Mouse (Mus musculus) CD8-positive naive resting alpha-beta T cell, adult 2 months (primary cell): Measurements from ENCODE around the gene Fchsd2.

ENCODE experiments used
- DNase-seq, 2 experiments: peaks; one replicate each; pipeline ENCODE4 v3.0.0; 2022; ENCODE audit warnings: low read depth in 2 of 2, low spot score in 2 of 2

The Fchsd2 gene

DNA sequence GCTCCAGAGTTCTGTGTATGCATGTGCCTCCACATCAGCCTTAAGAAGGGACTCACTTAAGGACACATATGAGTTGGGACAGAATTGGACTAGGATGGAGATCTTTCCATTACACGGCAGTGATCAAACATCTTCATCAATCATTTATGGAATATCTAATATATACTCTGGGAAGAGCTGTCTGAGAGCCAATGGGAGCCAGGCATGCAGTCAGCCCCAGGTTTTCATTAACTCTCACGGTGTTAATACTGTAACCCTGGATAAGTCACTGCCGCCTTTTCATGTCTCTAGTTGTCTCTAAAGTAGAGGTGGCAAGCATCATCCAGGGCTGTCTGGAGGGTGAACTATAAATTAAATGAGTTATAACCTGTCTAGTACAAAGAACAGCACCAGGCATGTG, 220.4 kb downstream of the Fchsd2 start:
- DNase-seq: no peak

DNA sequence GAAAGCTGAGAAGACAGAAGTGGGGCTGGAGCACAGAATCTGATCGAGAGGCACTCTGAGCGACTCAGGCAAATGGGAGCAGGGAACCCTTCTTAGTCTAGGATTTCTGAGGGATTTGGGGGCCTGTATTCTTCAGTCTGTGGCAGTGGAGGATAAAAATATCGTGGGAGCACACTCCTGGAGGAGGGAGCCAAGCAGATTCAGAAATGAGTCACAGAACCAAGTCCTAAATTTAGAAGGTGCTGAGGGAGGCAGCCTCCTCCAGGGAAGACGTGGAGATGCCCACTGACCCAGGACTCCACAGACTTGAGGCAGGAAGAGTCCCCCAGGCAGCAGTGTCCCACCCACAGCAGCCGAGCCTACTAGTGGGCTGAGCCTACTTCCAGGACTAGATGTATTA, 221.7 kb downstream of the Fchsd2 start:
- no peak for DNase-seq

DNA sequence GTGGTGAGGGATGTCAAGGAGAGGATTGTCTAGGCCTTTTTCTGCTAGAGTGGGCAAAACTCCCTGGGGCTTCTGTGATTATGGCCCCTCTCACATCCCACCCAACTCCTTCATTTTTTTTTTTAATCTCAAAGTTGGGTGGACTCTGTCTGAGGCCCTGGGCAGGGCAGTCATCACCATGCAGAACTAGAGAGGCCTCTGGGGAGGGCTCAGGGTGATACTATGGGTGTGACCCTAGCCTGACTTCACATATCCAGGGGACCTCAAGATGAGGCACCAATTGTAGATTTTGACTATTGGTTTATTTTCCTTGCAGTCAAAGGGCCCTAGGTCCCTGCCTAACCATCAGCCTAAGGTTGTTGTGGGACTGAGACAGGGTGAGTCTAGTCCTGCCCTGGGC, 223.0 kb downstream of the Fchsd2 start:
- no peak for DNase-seq

DNA sequence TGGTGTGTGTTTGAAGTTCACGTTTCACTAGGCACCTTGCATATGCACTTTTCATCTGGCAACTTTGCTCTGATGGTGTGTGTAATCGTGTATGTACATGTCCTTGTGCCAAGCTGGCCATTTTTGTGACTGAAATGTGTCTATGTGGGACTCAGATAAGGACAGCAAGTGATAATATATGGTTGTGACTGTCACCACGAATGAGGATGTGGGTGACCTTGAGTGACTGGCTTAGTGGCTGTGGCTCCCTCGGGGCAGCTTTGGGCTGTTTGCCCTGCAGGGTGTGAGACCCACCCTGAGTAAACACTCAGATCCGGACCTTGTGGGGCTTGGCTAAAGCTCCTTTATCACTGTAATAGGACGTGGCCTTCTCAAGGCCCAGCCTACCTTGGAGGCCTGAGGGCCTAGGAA, 223.9 kb downstream of the Fchsd2 start:
- no peak for DNase-seq

DNA sequence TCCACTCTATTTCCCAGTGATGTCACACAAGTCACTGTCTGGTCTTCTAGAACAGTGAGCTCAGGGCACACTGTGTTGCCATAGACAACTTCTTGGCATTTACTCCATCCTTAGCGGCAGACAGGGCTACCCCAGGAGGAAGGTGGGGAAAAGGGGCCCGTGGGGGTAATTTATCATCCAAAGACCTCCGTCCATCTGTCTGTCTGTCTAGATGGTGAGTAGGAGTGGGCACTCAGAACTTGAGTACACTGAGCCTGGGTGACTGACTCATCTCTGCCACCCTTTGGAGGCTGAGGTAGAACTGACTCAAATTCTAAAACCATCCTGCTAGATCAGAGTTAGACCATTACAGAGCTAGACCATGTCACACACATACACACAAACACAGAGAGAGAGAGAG, 224.4 kb downstream of the Fchsd2 start, which contains the start of gene Stard10:
Gene Stard10 (plus strand): TSS at position 73 of the 400 bp plus-strand sequence.
- no peak for DNase-seq

DNA sequence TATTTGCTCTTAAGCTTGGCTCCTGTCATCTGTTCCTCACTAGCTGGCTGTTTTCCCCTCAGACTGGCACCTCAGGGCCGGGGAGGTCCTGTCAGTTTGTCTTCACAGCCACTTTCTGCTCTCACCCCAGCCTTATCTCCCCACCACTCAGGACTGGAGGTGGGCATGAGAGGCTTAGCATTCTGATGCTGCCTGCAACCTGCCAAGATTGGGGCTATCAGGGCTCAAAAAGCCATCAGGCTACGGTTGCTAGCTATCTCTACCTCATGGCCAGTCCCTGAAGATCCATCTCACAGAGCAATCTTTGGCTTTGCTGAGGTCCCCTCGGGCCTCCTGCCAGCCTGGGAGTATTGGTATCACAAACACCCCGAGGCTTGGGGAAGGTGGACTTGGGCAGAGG, 226.2 kb downstream of the Fchsd2 start:
- DNase-seq: no peak

DNA sequence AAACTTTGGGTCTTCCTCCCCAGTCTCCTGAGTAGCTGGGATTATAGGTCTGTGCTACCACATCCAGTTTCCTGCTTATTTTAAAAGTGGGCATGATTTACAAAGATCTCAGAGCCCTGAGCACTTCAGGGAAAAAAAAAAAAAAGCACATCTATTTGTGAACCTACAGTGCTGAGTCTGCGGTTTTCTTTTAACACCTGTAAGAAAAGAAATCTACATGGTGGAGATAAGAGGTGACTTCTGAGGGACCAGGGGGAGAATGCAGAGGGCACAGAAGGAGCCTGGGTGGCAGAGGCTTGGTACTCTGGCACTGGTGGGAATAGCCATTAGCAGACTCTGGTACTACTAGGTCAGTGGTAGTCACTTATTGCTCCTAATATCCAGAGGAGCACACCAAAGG, 227.1 kb downstream of the Fchsd2 start:
- no peak for DNase-seq

DNA sequence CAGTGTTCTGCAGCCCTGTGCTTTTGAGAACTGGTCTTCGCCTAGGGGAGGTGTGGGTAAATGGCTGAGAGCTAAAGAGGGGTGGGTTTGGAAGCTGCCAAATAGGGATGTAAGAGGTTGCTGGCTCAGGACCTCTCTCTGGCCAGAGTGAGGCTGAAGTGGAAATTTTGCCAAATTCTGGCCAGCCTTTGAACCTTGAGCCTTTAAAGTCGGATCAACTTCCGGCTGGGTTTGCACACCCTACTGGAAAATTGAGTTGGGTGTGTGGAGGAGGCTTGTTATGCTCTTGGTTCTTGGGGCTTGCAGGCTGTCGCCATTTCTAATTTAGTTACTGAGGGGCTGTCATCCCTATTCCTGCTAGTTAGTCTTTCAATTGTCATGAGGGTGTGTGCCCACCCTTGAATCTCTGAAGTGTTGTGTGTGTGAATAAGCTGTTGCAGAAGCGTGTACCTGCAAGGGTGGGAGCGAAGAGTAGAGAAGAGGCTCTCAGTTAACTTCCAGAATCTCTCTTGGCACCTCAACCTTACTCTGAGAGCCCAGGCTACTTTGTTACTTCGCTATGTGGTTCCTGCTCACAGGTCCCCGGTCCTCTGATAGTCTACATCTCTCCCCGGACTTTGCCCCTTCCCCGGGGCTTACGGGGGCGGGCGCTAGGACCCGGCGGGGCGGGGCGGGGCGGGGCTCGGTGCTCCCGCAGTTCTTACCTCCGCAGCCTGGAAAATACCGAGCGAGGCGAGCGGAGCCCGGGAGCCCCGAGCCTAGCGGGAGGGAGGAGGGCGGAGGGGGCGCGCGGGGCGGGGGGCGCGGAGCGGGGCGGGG, 227.9 kb downstream of the Fchsd2 start:
- no peak for DNase-seq

DNA sequence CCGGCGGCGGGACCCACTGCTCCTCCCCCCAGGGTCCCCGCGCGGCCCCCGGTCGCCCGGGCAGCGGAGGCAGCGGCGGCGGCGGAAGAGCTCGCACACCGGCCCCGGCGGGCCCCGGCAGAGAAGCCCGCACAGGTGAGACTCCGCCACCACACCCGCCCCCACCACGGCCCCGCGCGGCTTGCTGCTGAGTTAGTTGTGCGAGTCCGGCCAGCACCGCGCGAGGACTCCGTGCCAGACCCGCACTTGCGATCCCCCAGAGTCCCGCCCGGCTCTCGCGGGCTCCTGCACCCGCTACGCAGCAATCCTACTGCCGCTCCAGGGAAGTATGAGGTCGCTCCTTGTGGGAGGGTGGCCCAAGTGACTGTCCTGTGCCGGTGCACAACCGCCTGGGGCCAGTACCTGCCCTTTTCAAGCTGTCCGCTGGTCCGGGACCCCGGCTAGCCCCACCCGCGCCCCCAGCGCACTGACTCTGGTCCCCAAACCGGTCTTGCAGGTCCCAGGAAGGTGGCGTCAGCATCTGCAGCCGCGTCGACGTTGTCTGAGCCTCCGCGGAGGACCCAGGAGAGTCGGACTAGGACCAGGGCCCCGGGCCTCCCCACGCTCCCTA, 228.7 kb downstream of the Fchsd2 start:
- peak in 1 of 2 experiments; percentile 13 for DNase-seq

DNA sequence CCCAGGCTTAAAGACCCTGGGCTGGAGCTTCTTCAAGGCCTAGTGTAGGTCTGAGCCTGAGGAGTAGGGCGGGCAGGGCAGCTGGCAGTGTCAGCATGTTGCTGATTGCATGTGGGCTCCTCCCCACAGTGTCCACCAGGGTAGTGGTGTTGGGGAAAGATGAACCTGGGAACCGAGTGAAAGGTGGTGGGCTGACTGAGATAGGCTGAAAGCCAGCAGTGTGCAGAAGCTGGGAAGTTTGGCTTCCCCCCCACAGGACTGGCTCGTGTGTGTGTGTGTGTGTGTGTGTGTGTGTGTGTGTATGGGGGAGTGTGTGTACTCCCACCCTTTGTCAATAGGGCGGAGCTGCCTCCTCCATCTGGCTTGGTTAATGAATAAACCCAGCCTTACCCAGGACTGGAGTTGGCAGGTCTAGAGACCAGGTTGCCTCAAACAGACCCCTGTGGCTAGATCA, 230.5 kb downstream of the Fchsd2 start:
- no peak for DNase-seq

DNA sequence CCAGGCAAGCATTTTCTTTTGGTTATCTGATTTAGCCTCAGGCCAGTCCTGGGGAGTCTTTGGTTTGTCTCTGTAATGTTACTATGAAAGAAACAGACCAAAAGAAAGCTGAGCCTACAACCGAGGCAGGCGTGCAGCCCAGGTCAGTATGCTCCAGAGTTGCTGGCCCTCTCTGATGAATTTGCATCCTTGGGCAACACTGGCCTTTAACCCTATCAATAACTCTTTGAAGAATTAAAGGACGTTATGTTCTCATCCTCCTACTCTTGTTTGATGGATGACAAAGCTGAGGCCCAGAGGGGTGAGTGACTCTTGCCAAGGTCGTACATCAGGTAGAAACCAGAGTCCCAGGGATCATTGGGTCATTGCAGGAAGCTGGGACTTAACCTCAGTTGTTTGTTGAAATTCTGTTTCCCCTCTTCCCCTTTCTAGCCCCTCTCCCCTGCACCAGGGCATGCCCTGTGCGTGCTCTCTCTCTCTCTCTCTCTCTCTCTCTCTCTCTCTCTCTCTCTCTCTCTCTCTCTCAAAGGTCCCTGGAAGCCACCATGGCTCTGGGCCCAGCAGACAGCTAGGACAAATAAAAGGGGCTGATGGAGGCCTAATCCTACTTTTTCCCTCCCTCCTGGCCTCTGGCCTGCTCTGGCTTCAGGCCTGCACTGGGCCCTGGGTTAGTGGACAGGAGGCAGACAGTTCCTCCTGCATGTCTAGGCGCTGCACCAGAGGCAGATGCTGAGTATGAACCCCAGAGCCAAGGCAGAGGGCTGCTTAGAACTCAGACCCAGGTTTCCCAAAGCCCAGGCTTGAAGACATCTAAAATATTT, 231.7 kb downstream of the Fchsd2 start:
- DNase-seq: no peak

DNA sequence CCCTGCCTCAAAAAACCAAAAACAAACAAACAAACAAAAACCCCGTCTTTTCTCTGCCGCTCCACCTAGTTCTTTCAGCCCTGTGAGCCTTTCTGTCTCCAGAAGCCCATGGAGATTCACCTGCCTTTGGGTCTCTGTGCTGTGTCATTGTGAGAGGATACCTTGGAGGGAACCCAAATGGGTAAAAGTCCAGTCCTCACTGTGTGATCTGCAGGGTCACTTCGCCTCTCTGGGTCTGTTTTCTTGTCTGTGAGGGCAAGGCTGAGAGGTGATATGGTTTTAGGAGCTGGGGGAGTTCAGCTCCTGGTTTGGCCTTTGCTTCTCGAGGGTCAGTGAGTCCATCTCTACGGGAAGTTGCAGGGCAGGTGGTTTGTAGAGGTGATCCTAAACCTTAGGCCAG, 233.3 kb downstream of the Fchsd2 start:
- no peak for DNase-seq

DNA sequence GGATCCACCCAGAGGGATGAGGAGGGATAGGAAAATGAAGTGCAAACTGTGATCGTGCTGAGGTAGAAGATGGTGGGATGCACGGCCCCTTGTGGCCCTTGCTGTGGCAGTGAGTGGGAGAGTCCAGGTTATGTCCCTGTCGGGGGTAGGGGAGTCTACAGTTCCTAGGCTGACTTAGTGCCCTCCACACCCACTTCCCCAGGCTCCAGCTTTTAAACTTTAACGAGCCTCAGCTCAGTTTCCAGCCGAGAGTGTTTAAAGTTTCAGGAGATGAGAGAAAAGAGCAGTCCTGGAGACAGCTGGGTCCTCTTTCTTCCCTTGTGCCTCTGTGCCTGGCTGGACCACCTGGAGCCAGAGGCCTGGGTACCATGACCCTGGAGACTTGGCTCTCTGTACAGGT, 234.6 kb downstream of the Fchsd2 start:
- no peak for DNase-seq

DNA sequence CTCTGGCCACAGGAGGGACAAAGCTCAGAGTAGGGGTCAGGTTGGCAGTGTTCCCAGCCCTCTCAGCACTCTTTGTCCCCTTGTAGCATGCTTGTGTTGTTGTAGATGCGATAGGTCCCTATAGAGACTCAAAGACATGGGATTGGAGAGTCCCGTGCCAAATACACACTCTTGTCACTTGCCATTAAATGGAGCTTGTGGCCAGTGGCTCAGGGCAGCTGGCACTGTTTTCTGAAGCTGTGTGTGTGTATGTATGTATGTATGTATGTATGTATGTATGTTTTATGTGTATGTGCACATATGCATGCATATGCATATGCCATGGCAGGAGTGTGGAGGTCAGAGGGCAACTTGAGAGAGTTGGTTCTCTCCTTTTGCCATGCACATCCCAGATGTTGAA, 235.1 kb downstream of the Fchsd2 start:
- DNase-seq: no peak

DNA sequence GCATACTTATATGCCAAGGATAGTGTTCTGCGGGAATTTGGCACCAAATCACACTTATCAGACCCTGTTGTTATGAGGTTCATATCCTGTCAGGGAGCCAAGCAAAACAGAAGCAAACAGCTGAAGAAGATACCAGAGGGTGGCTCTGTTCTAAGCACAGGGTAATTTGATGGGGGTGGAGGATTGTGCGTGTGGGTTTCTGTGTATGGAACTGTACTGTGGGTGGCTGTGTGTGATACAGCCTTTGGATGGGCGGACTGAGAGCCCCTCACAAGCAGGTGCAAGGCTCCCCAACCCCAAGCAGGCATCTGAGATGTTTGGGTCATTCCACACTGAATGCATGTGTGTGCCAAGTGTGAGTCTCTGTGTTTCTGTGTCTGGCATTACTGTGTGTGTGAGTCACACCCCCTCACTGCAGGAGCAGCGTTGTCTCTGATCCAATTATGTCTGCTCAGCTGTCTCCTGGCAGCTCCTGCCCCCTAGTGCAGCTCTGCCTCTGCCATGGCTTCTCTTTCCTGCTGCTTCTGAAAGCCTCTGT, 236.0 kb downstream of the Fchsd2 start:
- DNase-seq: no peak

DNA sequence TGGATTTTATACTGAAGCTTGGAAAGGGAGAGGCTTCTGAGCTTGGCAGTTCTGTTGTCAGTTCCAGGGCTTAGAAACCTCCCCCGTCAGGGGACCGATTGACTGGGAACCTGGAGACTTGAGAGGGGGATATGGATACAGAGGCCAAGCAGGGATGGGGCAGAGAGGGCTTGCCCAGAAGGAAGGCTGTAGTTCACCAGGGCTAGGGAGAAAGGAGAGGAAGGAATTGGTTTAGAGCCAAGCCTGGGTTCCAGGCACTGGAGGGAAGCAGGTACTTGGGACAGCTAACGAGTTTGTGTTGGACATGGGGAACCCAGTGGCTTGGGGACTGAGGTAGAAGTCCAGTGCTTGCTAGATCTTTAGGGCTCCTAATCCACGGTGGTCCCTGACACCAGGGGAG, 236.9 kb downstream of the Fchsd2 start:
- DNase-seq: no peak

DNA sequence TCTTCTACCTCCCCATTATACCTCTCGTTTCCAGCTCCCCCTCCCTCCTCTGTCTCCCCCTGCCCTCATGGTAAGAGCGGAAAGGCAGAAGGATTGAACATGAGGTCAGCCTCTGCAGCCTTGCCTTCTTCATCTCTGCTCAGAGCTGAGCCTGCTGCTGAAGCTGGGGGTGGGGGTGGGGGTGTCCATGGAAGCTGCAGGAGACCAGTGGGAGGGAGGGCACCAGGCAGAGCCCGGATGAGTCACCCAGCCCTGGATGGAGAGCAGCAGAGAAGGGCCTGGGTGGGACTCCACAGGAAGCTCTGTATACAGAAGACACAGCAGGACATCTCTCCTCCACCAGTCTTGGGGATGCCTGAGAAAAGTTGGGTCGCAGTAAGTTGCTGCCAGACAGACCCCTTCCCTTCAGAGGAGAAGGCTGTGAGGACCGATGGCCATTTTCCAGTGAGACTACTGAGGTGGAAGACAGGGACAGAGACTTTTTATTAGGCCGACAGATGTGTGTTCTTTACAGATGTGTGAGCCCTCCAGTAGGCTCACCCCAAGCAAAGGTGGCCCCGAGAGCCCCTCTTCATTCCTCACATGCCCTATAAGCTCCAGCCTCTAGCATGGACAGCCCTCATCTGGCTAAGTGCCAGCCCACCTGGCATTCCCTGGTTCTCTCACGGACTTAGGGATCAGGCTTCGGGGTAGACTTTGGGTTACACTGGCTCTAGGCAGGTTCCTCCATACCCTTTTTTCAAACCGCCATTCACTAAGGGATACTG, 237.6 kb downstream of the Fchsd2 start:
- no peak for DNase-seq

DNA sequence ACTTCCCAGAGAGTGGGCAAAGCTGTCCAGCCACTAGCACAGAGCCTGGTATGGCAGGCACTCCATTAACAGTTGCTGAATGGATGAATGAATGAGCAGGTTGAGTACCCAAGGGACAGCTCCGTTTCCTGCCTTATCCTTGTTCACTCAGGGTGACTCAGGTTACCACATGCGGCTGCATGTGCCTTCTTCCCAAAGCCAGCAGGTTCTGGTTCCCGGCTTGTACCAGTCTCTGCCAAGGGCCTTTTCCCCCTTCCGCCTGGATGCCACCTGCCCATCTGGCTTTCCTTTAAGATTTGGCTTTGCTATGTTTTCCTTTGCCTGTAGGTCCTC, 238.1 kb downstream of the Fchsd2 start:
- DNase-seq: no peak

DNA sequence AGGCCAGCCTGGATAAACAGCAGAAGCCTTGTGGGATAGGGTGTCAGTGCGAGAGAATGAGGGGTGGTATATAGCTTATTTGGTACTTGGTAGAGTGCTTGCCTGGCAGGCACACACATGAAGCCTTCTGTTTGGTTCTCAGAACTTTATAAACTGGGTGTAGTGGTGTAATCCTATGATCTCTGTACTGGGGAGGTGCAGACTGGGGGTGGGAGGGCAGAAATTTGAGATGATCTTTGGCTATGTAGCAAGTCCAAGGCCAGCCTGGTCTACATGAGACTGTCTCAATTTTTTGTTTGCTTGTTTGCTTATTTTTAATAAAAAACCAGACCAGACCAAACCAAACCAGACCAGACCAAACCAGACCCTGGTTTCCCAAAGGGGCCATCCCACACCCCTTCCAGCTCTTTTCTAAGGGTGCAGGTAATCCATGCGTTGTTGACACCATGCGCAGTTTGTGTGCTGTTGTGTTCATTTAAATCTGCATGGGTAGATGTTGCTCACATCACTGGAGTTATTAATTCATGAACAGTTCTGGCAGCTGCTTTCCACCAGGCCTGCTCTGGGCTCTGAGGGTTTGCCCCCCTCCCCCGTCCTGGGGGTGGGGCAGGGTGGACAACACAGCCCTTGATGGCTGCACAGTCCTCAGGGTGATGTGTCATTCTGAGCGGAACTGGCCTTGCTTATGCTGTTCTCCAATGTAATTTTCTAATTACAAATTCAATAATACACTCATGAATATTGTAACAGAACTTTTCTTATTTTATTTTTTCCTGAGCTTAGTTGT, 239.6 kb downstream of the Fchsd2 start:
- no peak for DNase-seq
